Mouse (Mus musculus) frontal cortex, postnatal 36 days (tissue): ENCODE measurements around the gene Zfp74.

Source experiments
- DNase-seq, 2 experiments: peaks; one replicate each; pipeline ENCODE4 v3.0.0; 2022; ENCODE audit warnings: low spot score in 2 of 2

Gene Zfp74

GRCm38 (mm10) chr7:29944201-29944600 lies 9.7 kb downstream of the Zfp74 start:
- DNase-seq = no peak

GRCm38 (mm10) chr7:29943720-29944119 lies 10.2 kb downstream of the Zfp74 start:
- DNase-seq = no peak

GRCm38 (mm10) chr7:29942740-29943139 lies 11.1 kb downstream of the Zfp74 start:
- DNase-seq = no peak

- DNase-seq = no peak
Observed at GRCm38 (mm10) chr7:29941027-29941426, 12.9 kb downstream of the Zfp74 start.

- DNase-seq = no peak
Observed at GRCm38 (mm10) chr7:29938856-29939255, 15.0 kb downstream of the Zfp74 start.

GRCm38 (mm10) chr7:29922780-29923179 lies 31.1 kb downstream of the Zfp74 start:
- DNase-seq = no peak

GRCm38 (mm10) chr7:29921439-29922093 lies 32.3 kb downstream of the Zfp74 start:
- peak in 1 of 2 experiments; percentile 23 for DNase-seq

GRCm38 (mm10) chr7:29918062-29918453 lies 35.8 kb downstream of the Zfp74 start:
- DNase-seq = no peak

GRCm38 (mm10) chr7:29917371-29918061 lies 36.4 kb downstream of the Zfp74 start:
- no peak for DNase-seq

GRCm38 (mm10) chr7:29912172-29912571 lies 41.7 kb downstream of the Zfp74 start:
- DNase-seq = no peak

GRCm38 (mm10) chr7:29910252-29910651 lies 43.6 kb downstream of the Zfp74 start:
- no peak for DNase-seq

GRCm38 (mm10) chr7:29908130-29908950 lies 45.5 kb downstream of the Zfp74 start, which contains the start of gene Zfp383:
Gene Zfp383 (plus strand): TSS chr7:29908223.
- peak; percentile 86 to 88 for DNase-seq

GRCm38 (mm10) chr7:29907206-29907605 lies 46.7 kb downstream of the Zfp74 start:
- no peak for DNase-seq

- DNase-seq = peak in 1 of 2 experiments; percentile 12
Observed at GRCm38 (mm10) chr7:29906682-29907058, 47.2 kb downstream of the Zfp74 start.

- peak; percentile 74 to 75 for DNase-seq
Observed at GRCm38 (mm10) chr7:29905966-29906681, 47.8 kb downstream of the Zfp74 start, which contains the start of gene Zfp27. Gene Zfp27 (minus strand): TSS chr7:29906572.

GRCm38 (mm10) chr7:29904101-29904500 lies 49.8 kb downstream of the Zfp74 start:
- DNase-seq = no peak

GRCm38 (mm10) chr7:29898351-29898750 lies 55.5 kb downstream of the Zfp74 start:
- DNase-seq = no peak

- DNase-seq = no peak
Observed at GRCm38 (mm10) chr7:29892756-29893155, 61.1 kb downstream of the Zfp74 start.

- DNase-seq = no peak
Observed at GRCm38 (mm10) chr7:29890501-29890900, 63.4 kb downstream of the Zfp74 start.

GRCm38 (mm10) chr7:29880916-29881315 lies 73.0 kb downstream of the Zfp74 start:
- no peak for DNase-seq
